Mouse (Mus musculus) MEL (cell line): ENCODE data around the gene Asprv1. TPM values are rescaled to one million over a fixed set of nuclear protein-coding genes. Genes with fewer than 3 reads are reported as not detected.

Experiments used
- DNase-seq: peaks from one replicate; pipeline ENCODE4 v3.0.0; 2011; ENCODE audit warnings: low read depth, low spot score
- H3K27ac ChIP-seq: 2 replicates; pipeline ENCODE4 v1.5.1; 2012; ENCODE audit warnings: low read depth, mild to moderate bottlenecking, control low read depth, low read length, moderate library complexity; ENCODE audit not compliant: control insufficient read depth
- H3K27me3 ChIP-seq, 2 experiments: fragments of 150-350 bp in 1 of 2; sonication (generic) in 1 of 2; 2 replicates each; pipeline ENCODE4 v1.6.1; 2012; ENCODE audit warnings: low read length in 2 of 2, mild to moderate bottlenecking in 2 of 2, improper control_type of control experiment in 1 of 2, moderate library complexity in 1 of 2; ENCODE audit not compliant: insufficient read depth in 2 of 2, control insufficient read depth in 1 of 2
- H3K36me3 ChIP-seq, 2 experiments: 2 replicates each; pipeline ENCODE4 v1.6.1; 2012 to 2014; ENCODE audit warnings: low read length in 2 of 2, improper control_type of control experiment in 1 of 2, inconsistent platforms in 1 of 2, mild to moderate bottlenecking in 1 of 2; ENCODE audit not compliant: insufficient read depth in 2 of 2, control insufficient read depth in 1 of 2
- H3K4me1 ChIP-seq, 2 experiments: fragments of 150-350 bp in 1 of 2; sonication (generic) in 1 of 2; 2 replicates each; pipeline ENCODE4 v1.6.1; 2012; ENCODE audit warnings: low read length in 2 of 2, improper control_type of control experiment in 1 of 2, mild to moderate bottlenecking in 1 of 2; ENCODE audit not compliant: insufficient read depth in 2 of 2, control insufficient read depth in 1 of 2
- H3K4me3 ChIP-seq, 2 experiments: fragments of 150-350 bp in 1 of 2; sonication (generic) in 1 of 2; 2 replicates each; pipeline ENCODE4 v1.5.1; 2012; ENCODE audit warnings: low read depth in 2 of 2, low read length in 2 of 2, mild to moderate bottlenecking in 2 of 2, moderate library complexity in 2 of 2, control low read depth in 1 of 2, improper control_type of control experiment in 1 of 2; ENCODE audit not compliant: control insufficient read depth in 1 of 2, insufficient read depth in 1 of 2
- H3K79me2 ChIP-seq: 2 replicates; pipeline ENCODE4 v1.6.1; 2012; ENCODE audit warnings: mild to moderate bottlenecking, low read length, moderate library complexity; ENCODE audit not compliant: control insufficient read depth, poor library complexity, insufficient read depth
- H3K9ac ChIP-seq: 2 replicates; pipeline ENCODE4 v1.6.1; 2012; ENCODE audit warnings: low read depth, mild to moderate bottlenecking, control low read depth, low read length, moderate library complexity; ENCODE audit not compliant: control insufficient read depth, poor library complexity, severe bottlenecking
- H3K9me3 ChIP-seq: fragments of 150-350 bp; sonication (generic); replicated peaks from 2 replicates; pipeline ENCODE4 v1.6.1; 2012; ENCODE audit warnings: mild to moderate bottlenecking, low read length, improper control_type of control experiment, moderate library complexity; ENCODE audit not compliant: insufficient read depth
- BHLHE40 ChIP-seq: IDR thresholded peaks from 2 replicates; pipeline ENCODE4 v1.6.1; 2012; ENCODE audit warnings: low read depth, mild to moderate bottlenecking, inconsistent platforms, low read length, improper control_type of control experiment, borderline replicate concordance
- CHD2 ChIP-seq: IDR thresholded peaks from 2 replicates; pipeline ENCODE4 v1.6.1; 2011; ENCODE audit warnings: low read length, improper control_type of control experiment
- ELF1 ChIP-seq: IDR thresholded peaks from 2 replicates; pipeline ENCODE4 v1.6.1; 2014; ENCODE audit warnings: low read depth, mild to moderate bottlenecking, inconsistent platforms, low read length, improper control_type of control experiment, moderate library complexity
- EP300 ChIP-seq, 2 experiments: IDR thresholded peaks; 2 replicates each; pipeline ENCODE4 v1.6.1; 2011; ENCODE audit warnings: improper control_type of control experiment in 2 of 2, low read length in 2 of 2, low read depth in 1 of 2, mild to moderate bottlenecking in 1 of 2
- ETS1 ChIP-seq: IDR thresholded peaks from 2 replicates; pipeline ENCODE4 v1.6.1; 2012; ENCODE audit warnings: low read depth, mild to moderate bottlenecking, inconsistent platforms, low read length, improper control_type of control experiment, moderate library complexity
- GATA1 ChIP-seq: IDR thresholded peaks from 2 replicates; pipeline ENCODE4 v1.6.1; 2011; ENCODE audit warnings: low read depth, low read length, improper control_type of control experiment
- KAT2A ChIP-seq: conservative IDR thresholded peaks from 2 replicates; pipeline ENCODE4 v1.6.1; 2012; ENCODE audit warnings: low read depth, low read length, improper control_type of control experiment, inconsistent platforms
- MAFK ChIP-seq: IDR thresholded peaks from 2 replicates; pipeline ENCODE4 v1.6.1; 2011; ENCODE audit warnings: low read depth, mild to moderate bottlenecking, low read length, improper control_type of control experiment, borderline replicate concordance
- MAX ChIP-seq: IDR thresholded peaks from 2 replicates; pipeline ENCODE4 v1.6.1; 2011; ENCODE audit warnings: low read length, improper control_type of control experiment
- MXI1 ChIP-seq: IDR thresholded peaks from 2 replicates; pipeline ENCODE4 v1.6.1; 2011; ENCODE audit warnings: mild to moderate bottlenecking, low read depth, low read length, improper control_type of control experiment
- MYB ChIP-seq: IDR thresholded peaks from 2 replicates; pipeline ENCODE4 v1.6.1; 2011; ENCODE audit warnings: mild to moderate bottlenecking, low read depth, low read length, improper control_type of control experiment
- MYC ChIP-seq: IDR thresholded peaks from 2 replicates; pipeline ENCODE4 v1.6.1; 2011; ENCODE audit warnings: low read depth, mild to moderate bottlenecking, low read length, improper control_type of control experiment, moderate library complexity
- POLR2AphosphoS5 ChIP-seq: IDR thresholded peaks from 2 replicates; pipeline ENCODE4 v1.6.1; 2012; ENCODE audit warnings: low read depth, borderline replicate concordance, mild to moderate bottlenecking, inconsistent platforms, low read length, moderate library complexity, mixed read lengths
- SIN3A ChIP-seq: IDR thresholded peaks from 2 replicates; pipeline ENCODE4 v1.6.1; 2012; ENCODE audit warnings: low read length, improper control_type of control experiment, inconsistent platforms
- TAL1 ChIP-seq: IDR thresholded peaks from 2 replicates; pipeline ENCODE4 v1.6.1; 2012; ENCODE audit warnings: mild to moderate bottlenecking, inconsistent platforms, low read length, moderate library complexity, mixed read lengths
- TBP ChIP-seq: IDR thresholded peaks from 2 replicates; pipeline ENCODE4 v1.8.0; 2011; ENCODE audit warnings: low read depth, low read length, improper control_type of control experiment
- TCF12 ChIP-seq: IDR thresholded peaks from 2 replicates; pipeline ENCODE4 v1.6.1; 2014; ENCODE audit warnings: low read depth, mild to moderate bottlenecking, inconsistent platforms, low read length, improper control_type of control experiment, moderate library complexity
- UBTF ChIP-seq: IDR thresholded peaks from 2 replicates; pipeline ENCODE4 v1.6.1; 2012; ENCODE audit warnings: low read depth, mild to moderate bottlenecking, inconsistent platforms, low read length, improper control_type of control experiment, moderate library complexity, borderline replicate concordance; ENCODE audit not compliant: insufficient read depth
- USF1 ChIP-seq: IDR thresholded peaks from 2 replicates; pipeline ENCODE4 v1.6.1; 2014; ENCODE audit warnings: low read depth, mild to moderate bottlenecking, inconsistent platforms, low read length, improper control_type of control experiment, moderate library complexity
- USF2 ChIP-seq, 2 experiments: IDR thresholded peaks; 2 replicates each; pipeline ENCODE4 v1.6.1; 2011 to 2012; ENCODE audit warnings: improper control_type of control experiment in 2 of 2, low read length in 2 of 2, borderline replicate concordance in 1 of 2, inconsistent platforms in 1 of 2, low read depth in 1 of 2, mild to moderate bottlenecking in 1 of 2; ENCODE audit not compliant: insufficient read depth in 1 of 2
- ZC3H11A ChIP-seq: IDR thresholded peaks from 2 replicates; pipeline ENCODE4 v1.6.1; 2012; ENCODE audit warnings: low read depth, mild to moderate bottlenecking, inconsistent platforms, low read length, improper control_type of control experiment
- ZKSCAN1 ChIP-seq: IDR thresholded peaks from 2 replicates; pipeline ENCODE4 v1.6.1; 2012; ENCODE audit warnings: low read depth, mild to moderate bottlenecking, inconsistent platforms, low read length, improper control_type of control experiment, moderate library complexity
- polyA plus RNA-seq, 2 experiments: library from polyadenylated mRNA; stranded (reverse) in 1 of 2; unstranded in 1 of 2; fragments of >175 nt in 1 of 2; fragments of >200 nt in 1 of 2; gene quantifications; 2 replicates each; pipeline versions ENCODE4 v1.2.1 to v1.2.4; 2012; ENCODE audit warnings: low replicate concordance in 2 of 2, low read depth in 1 of 2; ENCODE audit not compliant: insufficient read length in 2 of 2, insufficient read depth in 1 of 2, missing spikeins in 1 of 2
- total RNA-seq: library from RNA; depleted of rRNA; stranded (reverse); fragments of 300-350 nt; gene quantifications from 2 replicates; pipeline ENCODE4 v1.2.3, GENCODE M21; 2012

The Asprv1 gene
- total and polyA plus RNA-seq, 3 experiments: not detected

DNA sequence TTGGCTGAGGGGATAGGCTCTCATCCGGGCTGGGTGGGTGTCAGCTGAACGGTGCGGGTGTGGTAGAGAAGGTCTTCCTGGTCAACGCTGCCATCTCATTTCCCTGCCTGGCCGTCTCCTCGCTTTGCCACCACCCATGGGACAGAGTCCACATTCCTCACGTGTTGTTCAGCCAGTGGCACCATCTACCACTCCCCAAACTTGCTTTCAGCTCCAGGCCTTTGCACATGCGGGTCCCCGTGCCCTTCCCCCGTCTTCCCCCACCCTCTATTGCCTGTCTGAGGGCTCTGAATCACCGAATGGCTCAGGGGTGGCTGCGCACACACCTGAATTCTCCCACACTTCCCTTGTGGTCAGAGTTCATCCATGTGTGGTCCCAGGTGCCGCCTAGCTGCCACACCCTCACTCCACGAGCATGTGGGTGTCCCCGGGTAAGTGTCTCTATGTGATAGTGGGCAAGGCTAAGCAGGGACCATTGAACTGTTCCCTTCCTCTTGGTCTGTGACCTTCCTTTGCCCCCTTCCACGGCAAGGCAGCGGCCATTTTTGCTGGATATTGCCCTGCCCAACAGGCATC is 32.0 kb upstream of the Asprv1 start:
- Histone ChIP-seq H3K9me3 (no peaks in the 10 kb centered on the region), H3K4me1 (peaks cover 22 to 36% of the 10 kb centered on the region in 2 experiments), H3K9ac (peak overlapping the region; percentile 8), H3K79me2 (no peaks in the 10 kb centered on the region), H3K4me3 (peak overlapping the region in 1 of 2 experiments; percentile 32; a peak in 1 of 4 replicates), H3K27me3 (no peaks in the 10 kb centered on the region), H3K27ac (no peak overlapping the region), H3K36me3 (peaks cover 0 to 22% of the 10 kb centered on the region in 2 experiments; a peak in 2 of 4 replicates)
- TF ChIP-seq ETS1 (0 out of 2 replicates have a peak, but pooled peaks have one; percentile 3), ZKSCAN1 (no peak), TAL1 (no peak), MYC (no peak), ELF1 (no peak), MAX (0 out of 2 replicates have a peak, but pooled peaks have one; percentile 25), TCF12 (no peak), MXI1 (0 out of 2 replicates have a peak, but pooled peaks have one; percentile 24), POLR2AphosphoS5 (no peak), USF2 (IDR thresholded peaks at IDR 0.05; ENCODE audit: borderline replicate concordance in 1 of 2, insufficient read depth in 1 of 2, low read depth in 1 of 2, low read length in 2 of 2) (no peak), ZC3H11A (no peak)
- DNase-seq: no peak

GRCm38 (mm10) chr6:86598742-86599193 is 29.2 kb upstream of the Asprv1 start:
- TF ChIP-seq ZC3H11A (0 out of 2 replicates have a peak, but pooled peaks have one; percentile 25), GATA1 (peak; percentile 69), BHLHE40 (peak; percentile 89), ETS1 (peak; percentile 93), MAFK (no peak), TBP (no peak), CHD2 (no peak), SIN3A (peak; percentile 54), MYB (peak; percentile 26; the same call in 1 of the 2 replicates), TCF12 (peak; percentile 54; the same call in 1 of the 2 replicates), USF1 (peak; percentile 88), KAT2A (no peak), UBTF (0 out of 2 replicates have a peak, but pooled peaks have one; percentile 50), EP300 (IDR thresholded peaks at IDR 0.05; ENCODE audit: low read depth in 1 of 2, low read length in 2 of 2) (peak; percentile 58 to 70), MAX (peak; percentile 76), MXI1 (peak; percentile 61; the same call in 1 of the 2 replicates), USF2 (IDR thresholded peaks at IDR 0.05; ENCODE audit: borderline replicate concordance in 1 of 2, insufficient read depth in 1 of 2, low read depth in 1 of 2, low read length in 2 of 2) (peak in 1 of 2 experiments; percentile 38; a peak in 1 of 4 replicates)
- Histone ChIP-seq H3K27me3 (no peaks in the 10 kb centered on the region), H3K9ac (peak overlapping the region; percentile 21)

More at GRCm38 (mm10) chr6:86598742-86599193, 29.2 kb upstream of the Asprv1 start:
- DNase-seq: peak; percentile 84
- H3K79me2 ChIP-seq: no peaks in the 10 kb centered on the region
- peak overlapping the region in 1 of 2 experiments; percentile 67; a peak in 2 of 4 replicates for H3K4me3 ChIP-seq
- peak overlapping the region; percentile 50 for H3K27ac ChIP-seq
- no peaks in the 10 kb centered on the region for H3K9me3 ChIP-seq
- H3K4me1 ChIP-seq: peaks cover 22 to 36% of the 10 kb centered on the region in 2 experiments
- peaks cover 0 to 22% of the 10 kb centered on the region in 2 experiments; a peak in 2 of 4 replicates for H3K36me3 ChIP-seq
